Mouse (Mus musculus) midbrain, postnatal 0 days (tissue): ENCODE results near the gene Prr12. TPM values are rescaled to one million over a fixed set of nuclear protein-coding genes. Genes with fewer than 3 reads are reported as not detected.

ENCODE experiments used
- ATAC-seq: fragments of 200-750 bp; cut with Nextera tagmentation; 2 replicates; pipeline ENCODE4 v1.8.0; 2017; ENCODE audit warnings: moderate number of reproducible peaks, mild to moderate bottlenecking, moderate TSS enrichment, moderate library complexity; ENCODE audit not compliant: low FRiP score
- DNase-seq: peaks from one replicate; pipeline ENCODE4 v3.0.0-alpha.2; 2015; ENCODE audit warnings: low spot score
- H3K27ac ChIP-seq: fragments of 300-500 bp; sonication (generic); 2 replicates; pipeline ENCODE4 v1.5.1; 2014; ENCODE audit warnings: low read depth, mild to moderate bottlenecking, low read length, mixed read lengths
- H3K27me3 ChIP-seq: fragments of 300-500 bp; sonication (generic); 2 replicates; pipeline ENCODE4 v1.6.1; 2014; ENCODE audit warnings: low read length, control low read depth, mixed read lengths; ENCODE audit not compliant: insufficient read depth
- H3K36me3 ChIP-seq: fragments of 300-500 bp; sonication (generic); 2 replicates; pipeline ENCODE4 v1.6.1; 2014; ENCODE audit warnings: low read length, control low read depth, mixed read lengths; ENCODE audit not compliant: insufficient read depth
- H3K4me1 ChIP-seq: fragments of 300-500 bp; sonication (generic); 2 replicates; pipeline ENCODE4 v1.6.1; 2014; ENCODE audit warnings: mild to moderate bottlenecking, control low read depth, antibody characterized with exemption, low read length, mixed read lengths; ENCODE audit not compliant: insufficient read depth
- H3K4me2 ChIP-seq: fragments of 300-500 bp; sonication (generic); 2 replicates; pipeline ENCODE4 v1.6.1; 2014; ENCODE audit warnings: low read depth, mild to moderate bottlenecking, low read length, mixed read lengths; ENCODE audit not compliant: poor library complexity, severe bottlenecking
- H3K4me3 ChIP-seq: fragments of 300-500 bp; sonication (generic); 2 replicates; pipeline ENCODE4 v1.5.1; 2014; ENCODE audit warnings: low read depth, mild to moderate bottlenecking, low read length, moderate library complexity
- H3K9ac ChIP-seq: fragments of 300-500 bp; sonication (generic); replicated peaks from 2 replicates; pipeline ENCODE4 v1.6.1; 2014; ENCODE audit warnings: mild to moderate bottlenecking, low read length, moderate library complexity, mixed read lengths; ENCODE audit not compliant: poor library complexity, severe bottlenecking
- H3K9me3 ChIP-seq: fragments of 300-500 bp; sonication (generic); 2 replicates; pipeline ENCODE4 v1.6.1; 2016; ENCODE audit warnings: low read length, control low read depth
- CTCF ChIP-seq: IDR thresholded peaks from 2 replicates; pipeline ENCODE4 v1.5.1; 2016; ENCODE audit warnings: antibody characterized with exemption, mild to moderate bottlenecking
- WGBS: fragments of 180-500 bp; shearing (Covaris S2); extraction: QIAGEN DNeasy Blood & Tissue Kit; methylation state at CpG from one replicate; pipeline ENCODE4 v1.1.7; 2014; 5-methylcytosine and 5-hydroxymethylcytosine counted together
- polyA plus RNA-seq: library from polyadenylated mRNA; unstranded; fragments of >200 nt; fragmentation: Nextera tagmentation; extraction: Ambion mirVana; gene quantifications from 2 replicates; pipeline ENCODE4 v1.2.1, GENCODE M21; 2015
- total RNA-seq: library from RNA; depleted of rRNA; stranded (reverse); fragments of >200 nt; gene quantifications from 2 replicates; pipeline ENCODE4 v1.2.3, GENCODE M21; 2014

Gene Prr12
- total and polyA plus RNA-seq, 2 experiments from 2014 or later = 8.8 to 17.9 TPM

DNA sequence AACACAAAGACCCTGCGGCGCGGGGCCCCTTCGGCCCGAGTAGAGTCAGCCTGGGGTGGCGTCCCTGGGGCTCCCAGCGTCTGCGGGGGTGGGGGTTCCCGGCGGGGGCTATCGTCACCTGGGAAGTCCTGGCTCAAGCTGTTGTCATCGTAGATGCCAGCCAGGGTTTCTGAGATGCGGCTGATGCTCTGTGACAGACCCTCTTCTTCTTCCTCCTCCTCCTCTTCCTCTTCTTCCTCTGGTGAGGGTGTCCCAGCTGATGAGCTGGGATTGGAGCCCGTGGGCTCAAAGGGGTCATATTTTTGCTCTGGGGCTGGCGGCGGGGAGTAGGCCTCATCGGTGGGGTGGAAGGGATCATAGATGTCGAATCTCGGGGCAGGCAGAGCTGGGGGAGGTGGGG lies 44.3 kb downstream of the Prr12 start:
- no peak overlapping the region for H3K4me2 ChIP-seq
- H3K9me3 ChIP-seq = no peaks in the 10 kb centered on the region

DNA sequence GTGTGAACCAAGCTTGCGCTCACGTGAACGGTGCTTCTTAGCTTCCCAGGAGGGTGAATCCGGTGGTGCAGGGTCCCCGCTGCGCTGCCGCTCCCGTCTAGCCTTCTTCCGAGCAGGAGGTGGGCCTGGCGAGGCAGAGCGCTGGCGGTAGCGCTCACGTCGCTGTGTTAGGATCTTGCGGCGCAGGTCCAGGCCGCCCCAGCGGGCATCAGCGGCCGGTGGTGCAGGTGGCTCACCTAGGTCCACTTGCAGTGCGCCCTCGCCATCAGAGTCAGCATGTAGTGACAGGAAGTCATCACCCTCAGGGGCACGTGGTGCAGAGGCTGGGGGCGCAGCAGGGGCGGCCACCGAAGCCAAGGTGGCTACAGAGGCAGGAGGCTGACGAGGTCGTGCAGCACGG lies 44.8 kb downstream of the Prr12 start:
- H3K4me3 ChIP-seq = no peak overlapping the region
- no peak overlapping the region for H3K27ac ChIP-seq
- no peak for ATAC-seq
- H3K4me2 ChIP-seq = no peak overlapping the region
- DNase-seq = no peak
- H3K9me3 ChIP-seq = no peaks in the 10 kb centered on the region
- peaks cover 83% of the 10 kb centered on the region for H3K36me3 ChIP-seq
- 96% methylated on average over 30 of the region's 30 CpGs for WGBS
- H3K9ac ChIP-seq = no peak overlapping the region
- H3K27me3 ChIP-seq = no peaks in the 10 kb centered on the region
- H3K4me1 ChIP-seq = no peaks in the 10 kb centered on the region
- TF ChIP-seq CTCF = no peak

More for the DNA sequence above, 44.3 kb downstream of the Prr12 start:
- Histone ChIP-seq H3K4me3 (no peak overlapping the region), H3K27ac (no peak overlapping the region), H3K36me3 (peaks cover 83% of the 10 kb centered on the region), H3K4me1 (no peaks in the 10 kb centered on the region), H3K9ac (no peak overlapping the region), H3K27me3 (no peaks in the 10 kb centered on the region)
- ATAC-seq = no peak
- DNase-seq = no peak
- no peak for TF ChIP-seq CTCF
- 96% methylated on average over 19 of the region's 19 CpGs for WGBS

DNA sequence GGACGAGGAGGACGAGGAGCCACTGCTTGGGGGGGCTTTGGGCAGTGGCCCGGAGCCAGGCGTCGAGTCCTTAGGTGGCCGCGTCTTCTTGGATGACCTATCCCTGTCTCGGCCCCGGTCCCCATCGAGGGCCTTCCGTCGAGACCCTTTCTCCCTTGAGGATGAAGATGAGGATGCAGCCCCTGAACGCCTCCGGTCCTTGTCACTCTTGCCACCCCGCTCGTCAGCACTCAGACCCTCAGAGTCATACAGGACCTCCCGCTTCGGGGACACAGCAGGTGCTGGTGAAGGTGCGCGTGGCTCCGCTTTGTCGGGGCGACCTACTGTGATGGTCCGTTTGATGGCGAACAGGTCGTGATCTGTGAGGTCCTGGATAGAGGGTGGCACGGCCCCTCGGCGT lies 45.5 kb downstream of the Prr12 start:
- no peak overlapping the region for H3K9ac ChIP-seq
- H3K27ac ChIP-seq = no peak overlapping the region
- ATAC-seq = no peak
- TF ChIP-seq CTCF = no peak
- no peaks in the 10 kb centered on the region for H3K27me3 ChIP-seq
- no peak overlapping the region for H3K4me3 ChIP-seq
- H3K36me3 ChIP-seq = peaks cover 81% of the 10 kb centered on the region
- no peak for DNase-seq
- H3K9me3 ChIP-seq = no peaks in the 10 kb centered on the region
- WGBS = 96% methylated on average over 29 of the region's 29 CpGs
- H3K4me2 ChIP-seq = no peak overlapping the region
- H3K4me1 ChIP-seq = no peaks in the 10 kb centered on the region

DNA sequence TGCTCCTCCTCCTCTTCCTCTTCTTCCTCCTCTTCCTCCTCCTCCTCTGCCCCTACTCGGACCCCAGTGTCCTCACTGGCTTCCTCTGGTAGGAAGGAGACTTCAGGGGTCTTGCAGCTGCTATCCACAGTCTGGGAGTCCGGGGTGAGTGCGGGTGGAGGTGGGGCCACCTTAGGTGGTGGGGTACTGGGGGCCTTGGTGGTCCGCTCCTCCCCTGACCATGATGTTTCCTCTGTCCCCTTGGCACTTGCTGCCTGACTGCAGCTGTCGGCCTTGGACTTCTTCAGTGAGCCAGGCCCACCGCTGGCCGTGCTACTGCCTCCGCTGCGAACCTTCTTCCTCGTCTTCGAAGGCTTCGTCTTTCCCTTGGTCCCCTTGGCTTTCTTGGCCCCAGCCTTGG lies 46.2 kb downstream of the Prr12 start:
- no peaks in the 10 kb centered on the region for H3K27me3 ChIP-seq
- no peaks in the 10 kb centered on the region for H3K4me1 ChIP-seq
- ATAC-seq (no peak), DNase-seq (no peak)
- 90% methylated on average over 11 of the region's 12 CpGs for WGBS
- no peak overlapping the region for H3K9ac ChIP-seq
- no peak overlapping the region for H3K4me2 ChIP-seq
- H3K4me3 ChIP-seq = no peak overlapping the region
- no peak overlapping the region for H3K27ac ChIP-seq
- peaks cover 81% of the 10 kb centered on the region for H3K36me3 ChIP-seq
- no peak for TF ChIP-seq CTCF
- no peaks in the 10 kb centered on the region for H3K9me3 ChIP-seq

DNA sequence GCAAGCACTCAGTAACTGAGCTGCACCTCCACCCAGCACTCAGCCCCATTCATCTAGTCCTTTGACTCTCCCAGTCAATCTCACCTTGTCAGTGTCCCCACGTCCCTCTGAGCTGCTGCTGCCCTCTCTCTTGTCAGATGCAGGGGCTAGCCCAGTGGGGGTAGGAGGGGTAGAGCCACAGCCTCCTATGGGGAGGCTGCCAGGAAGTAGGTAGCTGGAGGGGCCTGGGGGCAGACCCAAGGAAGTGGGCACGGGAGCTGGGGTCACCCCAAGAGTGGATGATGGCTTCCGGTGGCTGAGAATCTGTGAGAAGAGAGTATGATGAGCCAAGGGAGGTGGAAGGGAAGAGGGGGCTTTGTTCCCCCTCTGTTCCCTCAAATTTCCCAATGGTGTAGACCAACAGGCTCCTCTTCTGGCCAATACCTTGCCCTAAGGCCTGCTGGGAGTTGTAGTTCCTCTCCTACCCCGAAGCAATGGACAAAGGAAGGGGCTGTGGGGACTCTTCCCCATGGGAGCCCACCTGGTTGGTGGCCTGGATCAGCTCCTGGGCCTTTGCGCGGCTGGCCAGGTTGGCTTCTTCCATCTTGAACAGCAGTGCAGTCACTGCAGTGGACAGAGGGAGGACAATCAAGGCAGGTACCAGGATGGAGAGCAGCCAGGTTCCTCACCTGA lies 47.2 kb downstream of the Prr12 start:
- Histone ChIP-seq H3K27ac (no peak overlapping the region), H3K36me3 (peaks cover 88% of the 10 kb centered on the region), H3K27me3 (no peaks in the 10 kb centered on the region), H3K4me3 (no peak overlapping the region), H3K4me2 (no peak overlapping the region), H3K9me3 (no peaks in the 10 kb centered on the region), H3K9ac (no peak overlapping the region), H3K4me1 (no peaks in the 10 kb centered on the region)
- DNase-seq = no peak
- ATAC-seq = no peak; the same call in 1 of the 2 replicates
- 87% methylated on average over 6 of the region's 6 CpGs for WGBS
- TF ChIP-seq CTCF = no peak

DNA sequence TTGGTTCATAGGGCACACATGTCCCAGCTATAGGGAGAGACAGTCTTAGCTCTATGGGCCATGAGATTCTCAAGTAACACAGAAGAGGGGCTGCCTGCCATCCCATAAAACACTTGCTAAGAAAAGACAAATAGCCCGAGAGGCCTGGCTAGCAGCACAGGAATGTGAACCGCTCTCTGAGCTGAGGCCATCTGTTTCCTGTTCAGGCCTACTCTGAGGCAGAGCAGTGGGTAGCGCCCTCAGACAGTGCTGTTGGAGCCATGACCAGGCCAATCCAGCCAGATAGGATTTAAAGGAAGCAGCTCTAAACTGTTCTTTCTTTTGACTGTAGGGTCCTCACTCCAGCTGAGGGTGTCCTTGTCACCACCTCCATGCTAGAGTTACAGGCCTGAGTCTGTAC lies 48.1 kb downstream of the Prr12 start:
- Histone ChIP-seq H3K4me2 (no peak overlapping the region), H3K27ac (no peak overlapping the region), H3K4me1 (no peaks in the 10 kb centered on the region), H3K4me3 (no peak overlapping the region), H3K36me3 (peaks cover 91% of the 10 kb centered on the region), H3K27me3 (no peaks in the 10 kb centered on the region), H3K9ac (no peak overlapping the region), H3K9me3 (no peaks in the 10 kb centered on the region)
- DNase-seq (no peak), ATAC-seq (no peak)
- 86% methylated on average over 3 of the region's 3 CpGs for WGBS
- TF ChIP-seq CTCF = no peak
